Mouse (Mus musculus): ENCODE results near the gene Upk1b.
"Not testable (repeated sequence)": the region's sequence is repeated elsewhere in the genome, so short reads cannot be mapped to it uniquely, and the experiment has no call there.

Gene Upk1b

DNA sequence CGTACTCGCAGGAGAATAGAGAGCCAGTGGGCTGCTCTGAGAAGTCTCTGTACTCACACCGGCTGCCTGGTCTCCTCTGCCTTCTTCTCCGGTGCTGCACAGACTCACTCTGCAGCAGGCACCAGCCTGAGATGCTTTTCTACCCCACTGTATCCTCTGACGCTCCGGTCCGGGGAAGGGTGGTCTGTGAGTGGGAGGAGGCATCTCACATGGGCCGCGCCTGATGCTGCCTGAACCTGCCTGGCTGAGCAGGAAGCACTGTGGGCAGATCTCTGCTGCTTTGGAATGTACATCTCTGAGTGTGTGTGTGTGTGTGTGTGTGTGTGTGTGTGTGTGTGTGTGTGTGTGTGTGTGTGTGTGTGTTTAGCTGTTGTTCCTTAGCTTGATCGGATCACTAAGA is at the start of gene Upk1b:
TSS of gene Upk1b (minus strand) at position 238 of the 400 bp plus-strand sequence.
- DNase-seq (ENCODE audit: low spot score in 2 of 2) = no peak

DNA sequence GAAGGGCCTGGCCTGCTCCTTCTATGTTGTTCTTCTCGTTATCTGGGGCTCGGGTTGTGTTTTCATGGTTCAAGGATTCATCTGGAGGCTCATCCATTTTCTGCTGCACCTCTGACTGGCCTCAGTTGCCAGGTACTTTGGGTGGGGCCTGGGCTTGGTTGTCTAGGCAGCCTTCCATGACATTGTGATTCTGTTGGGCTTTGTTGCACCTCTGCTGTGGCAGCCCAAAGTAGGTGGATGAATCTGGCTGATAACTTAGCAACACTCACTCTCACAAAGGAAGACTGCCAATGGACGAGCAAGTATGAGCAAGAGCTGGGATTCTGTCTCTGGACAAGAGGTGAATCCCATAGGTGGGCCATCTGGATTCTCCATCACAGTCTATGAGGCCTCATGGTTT is 28.5 kb upstream of the Upk1b start, which contains the start of gene 4930435E12Rik:
TSS of gene 4930435E12Rik (minus strand) at position 101 of the 400 bp plus-strand sequence.
- no peak for DNase-seq (ENCODE audit: low spot score in 2 of 2)

DNA sequence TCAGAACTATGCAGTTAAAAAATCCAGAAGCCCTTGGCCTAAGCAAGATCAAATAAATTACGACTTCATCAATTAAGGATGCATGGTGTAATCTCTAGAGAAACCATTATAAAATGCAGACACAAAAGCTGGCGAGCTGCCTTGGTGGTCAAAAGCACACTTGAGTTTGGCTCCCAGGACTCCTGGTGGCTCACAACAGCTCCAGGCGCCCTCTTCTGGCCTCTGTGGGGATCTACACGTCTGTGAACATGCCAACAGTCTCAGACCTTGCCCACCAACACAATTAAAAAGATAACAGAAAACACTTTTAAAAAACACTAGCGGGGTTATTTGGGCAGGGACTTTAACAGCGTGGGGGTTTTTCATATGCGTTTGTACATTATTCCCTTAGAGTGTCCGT is 12.4 kb upstream of the Upk1b start:
- peak; percentile 18 to 62 for DNase-seq (ENCODE audit: low spot score in 2 of 2)

DNA sequence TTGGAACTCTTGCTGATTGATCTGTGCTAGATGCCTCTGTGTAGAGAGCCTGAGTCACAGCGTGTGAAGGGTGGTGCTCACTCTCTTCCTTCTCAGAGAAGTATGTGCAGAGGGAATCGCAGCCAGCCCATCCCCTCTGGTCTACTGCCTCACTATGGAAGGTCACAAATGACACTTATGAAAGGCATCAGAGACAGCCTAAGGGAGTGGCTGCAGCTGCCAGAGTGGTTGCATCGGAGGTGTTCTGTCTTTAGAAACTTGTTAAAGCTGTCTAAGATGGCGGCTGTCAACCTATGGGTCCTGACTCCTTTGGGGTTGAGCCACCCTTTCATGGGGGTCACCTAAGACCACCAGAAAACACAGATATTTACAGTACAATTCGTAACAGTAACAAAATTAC is 10.1 kb upstream of the Upk1b start:
- DNase-seq (ENCODE audit: low spot score in 2 of 2) = no peak

DNA sequence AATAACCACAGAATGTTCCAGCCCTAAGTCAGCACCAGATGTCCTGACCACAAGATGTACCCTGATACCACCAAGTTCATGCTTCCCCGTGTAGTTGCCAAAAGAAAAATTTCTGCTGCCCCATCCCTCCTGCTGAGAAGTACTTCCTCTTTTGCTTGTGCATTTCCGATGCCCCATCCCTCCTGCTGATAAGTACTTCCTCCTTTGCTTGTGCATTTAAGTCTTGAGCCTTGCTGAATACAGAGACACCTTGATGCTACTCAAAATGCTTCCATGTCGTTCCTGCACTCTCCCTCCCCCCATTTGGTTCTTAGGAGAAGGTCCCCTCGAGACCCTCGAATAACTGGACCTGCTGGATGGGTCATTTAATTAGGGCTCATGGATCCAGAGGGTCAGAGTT is 7.7 kb upstream of the Upk1b start:
- DNase-seq (ENCODE audit: low spot score in 2 of 2) = not testable (repeated sequence)

DNA sequence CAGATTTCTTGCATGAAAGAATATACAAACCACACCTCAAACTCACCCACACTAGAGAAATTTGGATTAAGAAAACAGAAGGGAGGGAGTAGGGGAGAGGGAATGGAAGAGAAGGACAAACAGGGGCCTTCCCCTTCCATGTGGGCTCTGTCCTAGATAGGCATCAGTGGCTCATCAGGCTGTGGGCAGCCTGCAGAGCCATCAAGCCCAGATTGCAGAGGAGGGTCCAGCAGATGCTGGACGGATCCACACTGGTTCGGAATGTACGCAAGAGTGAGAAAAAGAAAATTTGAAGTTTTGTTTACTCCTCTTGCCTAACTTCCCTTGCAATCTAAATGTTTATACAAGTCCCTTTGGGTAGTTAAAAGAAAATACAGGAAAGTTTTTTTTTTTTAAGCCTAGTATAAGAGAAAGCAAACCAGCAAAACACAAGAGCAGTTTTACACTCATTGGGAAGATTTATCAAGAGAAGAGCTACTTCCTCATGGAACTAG is 1.1 kb downstream of the Upk1b start:
- no peak for DNase-seq (ENCODE audit: low spot score in 2 of 2)

DNA sequence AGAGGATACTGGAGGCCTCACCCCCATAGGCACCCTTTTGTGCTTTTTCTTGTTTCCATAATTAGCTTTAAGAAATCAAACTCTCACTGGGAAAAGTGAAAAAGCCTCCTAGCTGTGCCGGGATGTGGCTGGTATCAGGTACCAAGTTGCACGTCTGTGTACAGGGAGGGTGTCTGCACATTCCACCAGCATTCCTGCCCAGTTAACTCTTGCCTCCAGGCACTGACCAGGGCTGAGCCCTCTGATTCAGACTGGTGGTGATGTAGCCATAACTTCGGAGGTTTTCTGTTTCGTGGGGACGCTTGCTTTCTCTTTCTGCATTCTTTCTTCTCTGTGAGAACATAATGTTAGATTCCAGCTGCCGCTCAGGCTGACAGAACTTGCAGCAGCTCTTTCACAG is 7.0 kb downstream of the Upk1b start:
- DNase-seq (ENCODE audit: low spot score in 2 of 2) = no peak

DNA sequence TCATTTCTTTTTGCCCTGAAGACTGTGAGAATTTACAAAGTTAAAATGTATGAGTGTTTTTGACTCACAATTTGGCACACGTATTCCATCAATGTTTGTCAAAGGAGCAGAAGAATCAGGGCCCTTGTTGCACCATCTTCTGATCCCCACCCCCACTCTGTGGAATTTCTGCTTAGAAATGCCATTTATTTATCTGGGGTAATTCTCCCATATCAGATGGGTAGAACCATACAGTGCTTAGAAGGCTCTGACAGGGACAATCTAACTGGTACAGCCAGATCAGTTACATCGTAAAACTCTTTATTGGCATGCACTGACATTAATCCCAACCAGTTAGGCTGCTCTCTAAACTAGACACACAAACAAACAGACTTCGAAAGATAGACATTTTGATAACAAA is 10.2 kb downstream of the Upk1b start:
- DNase-seq (ENCODE audit: low spot score in 2 of 2) = no peak

DNA sequence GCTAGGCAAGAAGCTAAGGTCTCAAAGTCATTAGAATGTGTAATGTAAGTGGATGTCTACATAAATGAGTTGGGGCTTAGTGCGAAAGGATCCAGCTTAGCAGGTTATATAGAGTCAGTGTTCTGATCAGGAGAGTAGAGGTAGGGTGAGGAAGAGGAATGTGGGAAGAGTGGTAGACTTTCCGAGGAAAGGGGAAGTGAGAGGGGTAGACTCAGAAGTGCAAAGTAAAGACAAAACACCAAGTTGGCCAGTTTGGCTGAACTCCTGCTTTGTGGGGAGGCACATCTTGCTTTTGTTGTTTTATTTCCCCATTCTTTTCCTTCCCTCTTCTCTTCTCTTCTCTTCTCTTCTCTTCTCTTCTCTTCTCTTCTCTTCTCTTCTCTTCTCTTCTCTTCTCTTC is 11.1 kb downstream of the Upk1b start:
- DNase-seq (ENCODE audit: low spot score in 2 of 2) = no peak

DNA sequence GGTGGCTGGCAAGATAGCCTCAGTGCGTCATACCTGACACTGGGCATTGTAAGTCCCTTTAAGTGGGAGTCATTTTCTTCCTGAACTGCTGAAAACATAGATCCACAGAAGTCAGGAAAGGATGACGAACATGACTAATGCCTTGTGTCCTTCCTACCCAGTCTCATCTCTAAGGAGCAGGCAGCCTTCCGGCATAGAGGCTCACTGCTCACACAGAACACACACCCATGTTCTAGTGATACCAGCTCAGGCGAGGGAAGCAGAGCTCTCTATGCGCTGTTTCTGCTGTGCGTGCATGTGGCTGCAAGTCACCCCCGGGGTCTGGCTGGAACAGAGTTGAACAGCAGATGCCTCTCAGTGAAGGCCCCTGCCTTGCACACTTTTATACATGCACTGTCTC is 14.8 kb downstream of the Upk1b start:
- DNase-seq (ENCODE audit: low spot score in 2 of 2) = no peak

DNA sequence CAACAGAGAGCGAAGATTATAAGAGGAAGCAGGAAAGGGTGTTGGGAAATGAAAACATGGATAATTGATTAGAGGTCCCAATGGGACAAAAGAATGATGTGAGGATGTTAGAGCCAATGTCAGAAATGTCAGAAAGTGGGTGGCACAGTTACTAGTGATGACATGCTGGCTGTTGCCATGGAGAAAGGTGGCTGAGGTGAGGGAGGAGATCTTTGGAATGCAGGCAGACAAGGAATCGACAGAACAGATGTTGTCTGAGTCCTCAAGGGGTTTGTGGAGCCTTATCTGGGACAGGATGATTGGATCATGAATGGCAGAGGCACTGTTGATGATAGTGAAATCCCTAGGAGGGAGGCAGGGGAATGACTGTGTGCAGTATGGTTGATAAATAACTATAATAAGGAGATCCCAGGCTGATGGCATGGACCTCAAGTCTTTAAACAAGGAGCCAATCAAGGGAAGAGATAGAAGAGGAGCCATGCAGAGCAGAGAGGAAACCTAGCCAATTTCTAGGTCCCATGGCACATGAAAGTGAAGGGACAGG is 17.5 kb downstream of the Upk1b start:
- no peak for DNase-seq (ENCODE audit: low spot score in 2 of 2)

DNA sequence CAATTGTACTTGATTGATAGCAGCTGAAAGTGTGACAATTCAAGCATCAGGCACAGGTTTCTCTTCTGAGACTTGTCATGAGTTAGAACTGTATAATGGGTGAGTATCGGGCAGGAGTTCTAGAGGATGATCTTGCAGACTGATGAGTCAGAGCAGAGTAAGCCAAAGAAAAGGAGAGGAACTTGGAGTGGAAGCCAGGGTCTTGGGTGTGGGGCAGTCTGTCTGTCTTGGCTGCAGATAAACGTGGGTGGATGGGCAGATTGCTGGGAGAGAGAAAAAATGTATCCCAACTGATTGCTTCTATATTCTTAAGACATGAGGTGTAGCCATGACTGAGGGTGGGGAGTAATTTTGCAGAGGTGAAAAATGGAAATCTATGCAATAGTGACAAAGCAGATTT is 18.2 kb downstream of the Upk1b start:
- no peak for DNase-seq (ENCODE audit: low spot score in 2 of 2)

DNA sequence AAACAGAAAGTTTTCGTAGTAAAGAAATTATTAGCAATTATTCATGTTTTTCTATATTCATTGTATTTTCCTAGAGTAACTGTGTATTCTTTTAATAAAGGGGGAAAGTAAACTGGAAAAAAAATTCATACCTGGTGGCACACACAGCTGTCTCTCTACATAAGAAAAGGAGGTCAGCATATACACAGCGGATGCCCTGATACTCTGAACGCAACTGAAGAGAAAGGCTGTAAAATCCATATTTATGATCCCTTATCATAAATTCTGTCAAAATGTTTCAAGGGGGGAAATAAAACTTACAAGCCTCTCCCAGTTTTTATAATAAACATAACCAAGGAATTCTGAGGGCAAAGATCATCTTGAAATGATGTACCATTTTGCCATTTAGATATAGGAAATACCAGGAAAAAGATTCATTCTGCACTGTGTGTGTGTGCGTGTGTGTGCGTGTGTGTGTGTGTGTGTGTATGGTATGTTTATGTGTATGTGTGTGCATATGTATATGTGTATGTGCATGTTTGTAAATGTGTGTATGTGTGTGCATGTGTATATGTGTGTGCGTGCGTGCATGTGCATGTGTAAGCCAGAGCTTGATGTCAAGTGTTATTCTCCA is 19.1 kb downstream of the Upk1b start:
- DNase-seq (ENCODE audit: low spot score in 2 of 2) = no peak

DNA sequence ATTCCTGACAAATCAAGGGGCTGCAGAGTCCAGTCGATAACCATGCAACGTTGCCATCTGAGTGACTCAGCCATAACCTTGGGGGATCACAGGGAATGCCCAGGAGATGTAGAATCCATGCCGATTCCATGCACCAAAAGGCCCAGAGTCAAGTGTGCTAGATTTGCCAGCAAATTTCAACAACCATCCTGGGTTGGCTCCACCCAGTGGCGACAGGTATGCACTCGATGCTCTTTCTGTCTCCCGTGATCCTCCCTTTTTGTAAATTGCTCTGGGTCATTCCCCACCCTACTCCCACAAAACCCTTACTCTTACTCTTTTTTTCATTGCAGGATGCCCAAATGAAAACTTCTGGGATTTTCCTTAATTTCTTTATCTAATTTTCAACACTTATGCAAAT is 23.8 kb downstream of the Upk1b start:
- no peak for DNase-seq (ENCODE audit: low spot score in 2 of 2)

DNA sequence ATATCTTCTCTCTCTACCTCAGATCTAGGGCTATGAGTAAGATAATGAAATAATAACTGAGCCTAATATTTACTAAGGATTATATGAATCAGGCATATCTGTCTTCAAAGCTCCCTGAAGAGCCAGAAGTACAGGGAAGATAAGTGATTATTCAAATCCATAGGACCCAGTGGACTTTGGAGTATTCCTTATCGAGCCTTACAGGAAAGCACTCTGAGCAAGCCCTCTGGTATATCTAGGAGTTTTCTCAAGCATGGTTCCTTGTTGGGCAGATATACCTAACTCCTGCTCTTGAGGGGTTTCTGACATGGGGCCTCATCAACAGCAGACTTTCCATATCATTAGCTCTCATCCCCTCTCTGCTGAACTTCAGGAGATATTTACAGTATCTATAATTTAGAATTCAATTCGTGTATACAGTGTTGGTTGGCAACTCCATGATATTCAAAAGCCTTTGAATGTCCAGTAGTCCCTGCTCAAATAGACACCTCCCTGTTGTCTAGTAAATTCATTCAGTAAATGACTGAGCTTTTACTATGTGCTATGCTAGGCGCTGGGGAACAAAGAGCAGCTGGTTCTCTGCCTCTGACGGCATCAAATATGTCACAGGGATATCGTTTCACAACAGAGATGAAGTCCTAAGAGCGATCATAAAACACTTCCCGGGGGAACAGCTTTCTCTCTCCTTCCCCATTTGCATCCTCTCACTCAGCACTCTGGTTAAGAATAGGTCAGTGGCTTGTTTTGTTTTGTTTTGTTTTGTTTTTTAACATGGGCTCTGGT is 25.0 kb downstream of the Upk1b start:
- no peak for DNase-seq (ENCODE audit: low spot score in 2 of 2)

DNA sequence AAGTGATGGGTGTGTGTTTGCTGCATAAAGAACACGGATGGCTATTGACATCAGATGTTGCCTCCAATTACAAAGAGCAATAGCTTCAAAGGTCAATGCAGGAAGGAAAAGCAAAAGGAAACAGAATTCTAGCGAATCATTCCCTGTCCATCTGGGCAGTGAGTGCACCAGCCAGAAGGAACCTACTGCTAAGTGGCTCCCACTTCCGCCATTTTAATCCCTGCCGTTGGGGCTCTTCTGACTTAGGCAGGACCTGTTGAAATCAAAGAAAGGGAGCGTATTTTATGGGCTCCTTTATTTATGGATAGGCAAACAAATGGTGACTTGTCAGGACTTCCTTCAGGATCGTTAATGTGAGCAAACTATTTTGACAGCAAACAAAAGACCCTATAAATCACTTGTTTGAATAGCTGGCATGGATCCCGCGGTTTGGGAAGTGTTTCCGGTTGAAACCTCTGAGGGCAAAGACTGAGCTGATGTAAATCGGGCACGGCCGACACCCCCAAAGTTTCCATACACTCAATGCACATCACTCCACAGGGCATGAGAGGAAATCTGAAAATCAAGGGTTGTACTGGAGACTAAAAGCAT is 27.1 kb downstream of the Upk1b start:
- no peak for DNase-seq (ENCODE audit: low spot score in 2 of 2)

DNA sequence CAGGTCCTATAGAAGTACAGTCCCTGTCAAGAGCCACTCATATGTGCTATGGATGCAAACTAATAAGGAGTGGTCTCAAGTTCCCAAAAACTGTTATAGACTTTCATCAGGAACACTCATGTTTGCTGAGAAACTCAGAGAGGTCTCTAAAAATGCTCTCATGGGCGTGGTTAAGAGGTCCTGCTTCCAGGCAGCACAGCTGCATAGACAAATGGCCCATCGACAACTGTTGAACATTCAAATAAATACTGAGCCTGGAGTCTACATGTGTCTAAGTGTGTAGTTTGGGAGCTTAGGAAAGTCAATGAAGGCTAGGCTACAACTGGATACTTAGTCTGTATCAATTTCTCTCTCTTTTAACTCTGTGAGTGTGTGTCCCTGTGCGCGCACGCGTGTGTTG is 29.0 kb downstream of the Upk1b start:
- no peak for DNase-seq (ENCODE audit: low spot score in 2 of 2)

DNA sequence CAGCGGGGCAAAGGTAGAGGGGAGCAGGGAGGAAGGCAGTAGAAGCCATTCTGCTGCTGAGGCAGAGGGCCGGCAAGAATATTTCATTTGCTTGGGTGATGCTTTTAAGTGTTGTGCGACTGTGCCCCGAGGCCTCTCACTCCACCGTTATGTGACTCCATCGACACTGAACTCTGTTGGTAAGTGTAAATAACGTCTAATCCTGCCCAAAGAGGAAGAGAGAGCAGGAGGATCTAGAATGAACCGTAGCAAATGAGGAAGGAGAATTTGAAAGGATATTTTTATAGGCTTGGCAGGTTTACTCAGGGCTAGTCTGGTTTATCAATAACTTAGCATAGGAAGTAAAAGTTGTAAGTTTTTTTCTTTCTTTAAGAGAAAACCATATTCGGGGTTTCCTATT is 30.6 kb downstream of the Upk1b start:
- no peak for DNase-seq (ENCODE audit: low spot score in 2 of 2)

DNA sequence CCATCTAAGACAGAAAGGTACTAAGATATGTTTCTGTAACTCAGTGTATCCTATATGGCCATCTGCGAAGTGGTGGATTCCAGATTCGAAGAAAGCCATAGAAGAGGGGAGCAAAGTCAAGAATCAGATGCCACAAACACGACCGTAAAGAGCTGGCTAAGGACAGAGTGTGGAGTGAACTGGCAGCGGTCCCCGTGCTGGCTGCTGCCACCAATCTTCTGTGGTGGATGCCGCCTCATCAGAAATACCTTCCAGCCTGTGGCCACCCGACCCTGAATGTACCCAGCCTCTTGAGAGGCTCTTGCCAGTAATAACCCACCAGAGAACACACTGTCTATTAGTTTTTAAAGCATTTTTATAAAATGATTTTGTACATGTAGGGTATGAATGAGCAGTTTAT is 31.7 kb downstream of the Upk1b start:
- no peak for DNase-seq (ENCODE audit: low spot score in 2 of 2)

DNA sequence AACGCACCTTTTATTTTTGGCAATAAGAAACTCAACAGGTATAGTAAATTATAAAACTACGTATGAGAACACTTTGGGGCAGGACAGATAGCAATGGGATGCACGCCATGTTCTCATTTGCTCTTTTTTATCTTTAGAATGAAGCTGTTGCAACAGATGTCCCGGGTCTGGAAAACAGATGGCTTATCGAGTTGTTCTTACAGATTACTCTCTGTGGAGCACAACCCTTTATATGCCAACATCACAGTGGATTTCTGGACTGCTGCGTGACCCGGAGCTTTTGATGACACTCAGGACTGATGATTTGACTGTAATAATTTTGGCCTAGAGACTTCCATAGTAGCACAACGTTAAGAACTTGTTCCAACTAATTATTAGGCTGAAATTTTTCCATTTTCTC is 32.4 kb downstream of the Upk1b start:
- DNase-seq (ENCODE audit: low spot score in 2 of 2) = no peak

DNA sequence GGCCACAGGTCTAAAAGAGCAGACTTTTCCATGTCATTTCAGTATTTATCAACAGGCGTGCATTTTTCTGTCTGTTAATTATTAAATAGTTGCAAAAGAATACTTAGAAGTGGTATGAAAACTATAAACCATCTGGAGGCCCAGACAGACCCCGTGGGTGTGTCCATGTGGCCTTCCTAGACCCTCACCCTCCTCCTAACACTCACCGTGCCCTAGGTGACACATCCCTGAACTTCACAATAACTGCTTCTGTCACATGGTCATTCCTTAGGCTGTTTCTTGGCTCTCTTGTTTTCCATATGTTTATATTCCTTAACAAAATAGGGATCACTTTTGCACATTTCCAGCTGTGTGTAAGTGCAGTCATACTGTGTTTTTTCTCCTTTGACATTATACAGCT is 33.5 kb downstream of the Upk1b start:
- DNase-seq (ENCODE audit: low spot score in 2 of 2) = no peak

DNA sequence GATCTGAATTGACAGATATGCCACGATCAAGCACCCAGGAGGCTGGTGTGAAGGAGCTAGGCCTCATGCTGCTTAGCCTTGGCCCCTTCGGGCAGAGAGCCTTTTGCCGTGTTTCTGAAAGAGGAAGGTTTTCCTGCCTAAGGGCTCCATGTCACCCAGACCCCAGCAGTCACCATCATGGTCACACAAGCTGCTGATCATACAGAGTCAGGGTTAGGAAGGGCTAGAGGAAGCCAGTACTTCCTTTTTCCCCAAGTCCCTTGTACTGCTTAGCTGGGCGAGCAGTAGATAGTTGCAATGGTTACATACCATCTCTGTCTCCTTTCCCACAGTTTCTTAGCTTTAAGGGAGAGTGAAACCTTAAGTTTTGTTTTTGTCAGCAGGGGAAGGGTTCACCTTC is 36.6 kb downstream of the Upk1b start:
- DNase-seq (ENCODE audit: low spot score in 2 of 2) = no peak

DNA sequence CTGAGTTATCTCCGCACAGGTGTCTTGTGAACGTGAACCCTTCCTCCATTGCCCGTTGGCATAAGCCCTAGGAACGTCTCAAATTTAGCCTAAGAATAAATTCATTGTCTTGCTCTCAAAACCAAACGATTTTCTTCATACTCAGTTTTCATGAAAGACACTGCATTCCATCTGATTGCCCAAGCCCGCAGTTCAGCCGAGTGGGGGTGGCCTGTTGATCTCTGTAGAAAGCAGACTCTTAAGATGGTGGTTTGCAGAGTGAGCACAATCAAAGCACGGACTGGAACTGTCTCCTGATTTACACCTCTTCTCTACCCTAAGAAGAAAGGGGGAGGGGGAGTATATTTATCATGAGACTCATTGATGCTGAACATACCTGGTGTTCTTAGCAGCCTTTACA is 37.7 kb downstream of the Upk1b start:
- DNase-seq (ENCODE audit: low spot score in 2 of 2) = no peak

Measured in thymus, postnatal 10 days (tissue).